In the genomic region with DNA sequence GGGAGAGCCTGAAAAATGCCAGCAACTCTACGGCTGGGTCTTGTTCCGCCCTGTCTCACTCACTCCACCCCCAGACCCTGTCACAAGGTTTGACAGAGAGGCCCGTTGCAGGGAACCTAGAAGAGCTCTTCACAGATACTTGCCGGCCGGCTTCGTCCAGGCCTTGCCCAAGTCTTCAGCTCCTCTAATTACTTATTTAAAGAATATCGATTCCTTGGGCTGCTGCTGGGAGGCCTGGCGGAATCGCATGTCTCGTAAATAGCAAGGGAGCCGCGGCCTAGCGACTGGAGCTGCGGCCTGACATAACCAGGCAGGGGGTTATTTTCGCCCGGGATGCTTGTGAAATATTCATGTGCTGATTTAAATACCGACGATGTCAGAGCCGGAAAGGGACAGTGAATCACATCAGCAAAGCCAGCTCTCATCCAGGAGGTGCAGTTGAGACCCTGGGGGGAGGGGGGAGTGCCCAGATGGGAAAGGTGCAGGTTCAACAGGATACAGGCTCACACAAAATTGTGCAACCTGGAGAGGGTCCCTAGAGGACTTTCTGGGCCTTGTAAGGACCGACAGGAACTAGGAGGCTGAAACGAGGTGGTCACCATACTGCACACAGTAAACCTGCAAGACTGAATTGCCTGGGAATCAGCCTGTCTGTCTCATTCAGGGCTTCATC, we compare ENCODE assay signal across 9 mouse cellular contexts. TPM values are rescaled to one million over a fixed set of nuclear protein-coding genes. Genes with fewer than 3 reads are reported as not detected.
A peak's percentile ranks its signal among the peaks of the same experiment; 100 is the strongest.
DNase-seq lines count a peak whose midpoint lies in the region; ATAC-seq and TF ChIP-seq lines count a peak whose summit lies in the region.
"Had no signal": no experiment of that assay in that cellular context is flagged by ENCODE, and none has a peak within 500 bp of the region (broad histone marks: within the 10 kb centered on the region; RNA-seq: fewer than 3 reads in every experiment).

No protein-coding gene starts in this region.

- no peaks in the 10 kb centered on the region for H3K9me3 ChIP-seq in heart, embryonic 11.5 days (replicated peaks; ENCODE audit: control insufficient read depth, low read length)
- no peaks in the 10 kb centered on the region for H3K9me3 ChIP-seq in hindbrain, postnatal 0 days (ENCODE audit: low read length)
- no peaks in the 10 kb centered on the region for H3K9me3 ChIP-seq in midbrain, embryonic 14.5 days (ENCODE audit: control insufficient read depth, low read length)

- TF ChIP-seq POLR2A in thymus, adult 2 months (IDR thresholded peaks at IDR 0.05; ENCODE audit: control insufficient read depth, extremely low read depth, insufficient read depth, low read length, poor library complexity) = no peak

- peak overlapping the region; percentile 43 for H3K4me2 ChIP-seq in heart, embryonic 11.5 days
- no peak overlapping the region for H3K4me2 ChIP-seq in hindbrain, postnatal 0 days (ENCODE audit: low read depth, low read length)
- H3K4me2 ChIP-seq in midbrain, embryonic 14.5 days (ENCODE audit: low read length) = peak overlapping the region; percentile 29

- peak overlapping the region; percentile 50; the same call in 1 of the 2 replicates for H3K9ac ChIP-seq in heart, embryonic 11.5 days (ENCODE audit: low read depth, low read length)
- H3K9ac ChIP-seq in hindbrain, postnatal 0 days (replicated peaks; ENCODE audit: low read length) = no peak overlapping the region; the same call in 1 of the 2 replicates
- peak overlapping the region; percentile 34 for H3K9ac ChIP-seq in midbrain, embryonic 14.5 days (replicated peaks; ENCODE audit: low read length)

- TF ChIP-seq CTCF in hindbrain, postnatal 0 days (IDR thresholded peaks at IDR 0.05; ENCODE audit: low read depth) = no peak
- TF ChIP-seq CTCF in thymus, adult 2 months (IDR thresholded peaks at IDR 0.05; ENCODE audit: borderline replicate concordance, control insufficient read depth, extremely low read depth, insufficient read depth, low read length, poor library complexity) = no peak

- H3K36me3 ChIP-seq in heart, embryonic 11.5 days (ENCODE audit: control insufficient read depth, insufficient read depth, low read length) = no peaks in the 10 kb centered on the region
- no peaks in the 10 kb centered on the region for H3K36me3 ChIP-seq in hindbrain, postnatal 0 days (ENCODE audit: insufficient read depth, low read length)
- no peaks in the 10 kb centered on the region for H3K36me3 ChIP-seq in midbrain, embryonic 14.5 days (ENCODE audit: control insufficient read depth, insufficient read depth, low read length)
- no peaks in the 10 kb centered on the region for H3K36me3 ChIP-seq in thymus, adult 2 months (ENCODE audit: control insufficient read depth, insufficient read depth, low read length)

- H3K27ac ChIP-seq in heart, embryonic 11.5 days (ENCODE audit: low read depth, low read length) = no peak overlapping the region
- H3K27ac ChIP-seq in hindbrain, postnatal 0 days = peak overlapping the region; percentile 22; the same call in 1 of the 2 replicates
- H3K27ac ChIP-seq in midbrain, embryonic 14.5 days (replicated peaks; ENCODE audit: low read depth, low read length) = peak overlapping the region; percentile 74
- no peak overlapping the region for H3K27ac ChIP-seq in thymus, adult 2 months (ENCODE audit: control insufficient read depth, insufficient read depth, low read length)

- no peak for ATAC-seq in heart, embryonic 11.5 days (replicated peaks; ENCODE audit: insufficient number of reproducible peaks, low FRiP score, low TSS enrichment)
- ATAC-seq in hindbrain, postnatal 0 days = peak; percentile 38; the same call in 1 of the 2 replicates
- ATAC-seq in midbrain, embryonic 14.5 days (ENCODE audit: low FRiP score, low TSS enrichment) = peak; percentile 35; the same call in 1 of the 2 replicates

- intact Hi-C loops in heart, postnatal 10 days (cut with DNase I) = no loop called here

- no peak overlapping the region for H3K4me3 ChIP-seq in heart, embryonic 11.5 days (ENCODE audit: low read depth, low read length)
- H3K4me3 ChIP-seq in hindbrain, postnatal 0 days (ENCODE audit: low read length) = no peak overlapping the region
- H3K4me3 ChIP-seq in midbrain, embryonic 14.5 days (replicated peaks; ENCODE audit: low read depth, low read length) = no peak overlapping the region
- no peak overlapping the region for H3K4me3 ChIP-seq in thymus, adult 2 months (ENCODE audit: control insufficient read depth, insufficient read depth, low read length)

- DNase-seq in heart, postnatal 10 days = no peak
- peak; percentile 39 for DNase-seq in embryo, embryonic 9.5 days (ENCODE audit: extremely low spot score)
- DNase-seq in hindbrain, postnatal 0 days (ENCODE audit: low spot score) = no peak
- peak; percentile 77 for DNase-seq in midbrain, embryonic 14.5 days
- DNase-seq in thymus, adult 2 months = no peak
- no peak for DNase-seq in urinary bladder, postnatal 25 days (ENCODE audit: low spot score)
- DNase-seq in layer of hippocampus, adult 9-11 months = no peak

- H3K4me1 ChIP-seq in heart, embryonic 11.5 days (ENCODE audit: control insufficient read depth, insufficient read depth, low read length) = peaks cover 14% of the 10 kb centered on the region
- H3K4me1 ChIP-seq in hindbrain, postnatal 0 days (ENCODE audit: insufficient read depth, low read length) = no peaks in the 10 kb centered on the region
- H3K4me1 ChIP-seq in midbrain, embryonic 14.5 days (ENCODE audit: control insufficient read depth, insufficient read depth, low read length) = peaks cover 14% of the 10 kb centered on the region
- H3K4me1 ChIP-seq in thymus, adult 2 months (replicated peaks; ENCODE audit: control insufficient read depth, insufficient read depth, low read length) = peaks cover 21% of the 10 kb centered on the region

- 12% methylated on average over 21 of the region's 21 CpGs for WGBS in heart, embryonic 11.5 days (ENCODE audit: insufficient replicate concordance)
- 12% methylated on average over 21 of the region's 21 CpGs for WGBS in hindbrain, postnatal 0 days
- 3% methylated on average over 21 of the region's 21 CpGs for WGBS in midbrain, embryonic 14.5 days
- 86% methylated on average over 21 of the region's 21 CpGs for WGBS in thymus, adult 2 months

- H3K27me3 ChIP-seq in heart, embryonic 11.5 days (ENCODE audit: control insufficient read depth, insufficient read depth, low read length) = peaks cover 2% of the 10 kb centered on the region; the same call in 1 of the 2 replicates
- no peaks in the 10 kb centered on the region for H3K27me3 ChIP-seq in hindbrain, postnatal 0 days (ENCODE audit: insufficient read depth, low read length)
- no peaks in the 10 kb centered on the region for H3K27me3 ChIP-seq in midbrain, embryonic 14.5 days (ENCODE audit: control insufficient read depth, insufficient read depth, low read length)
- H3K27me3 ChIP-seq in thymus, adult 2 months (ENCODE audit: control insufficient read depth, insufficient read depth, low read length) = no peaks in the 10 kb centered on the region

RNA-seq across cellular contexts. Expression of a gene that starts 17.6 kb away (rescaled TPM):
- polyA plus RNA-seq in heart, embryonic 11.5 days (2014; fragmentation: Nextera tagmentation; extraction: Ambion mirVana) = 6.1 and 6.5 TPM in 2 replicates
- total RNA-seq in heart, postnatal 10 days (2021) = 1 to 10 TPM in 1 of 2 experiments, under 1 TPM in 1; 0.96 to 1.7 TPM
- total RNA-seq in hindbrain, postnatal 0 days (2014; rRNA removed) = 10.9 and 20.1 TPM in 2 replicates
- polyA plus RNA-seq in hindbrain, postnatal 0 days (2015; fragmentation: Nextera tagmentation; extraction: Ambion mirVana) = 2.4 and 3.4 TPM in 2 replicates
- 3.5 and 5.8 TPM in 2 replicates for polyA plus RNA-seq in midbrain, embryonic 14.5 days (2014; fragmentation: Nextera tagmentation; extraction: Ambion mirVana)
- 0.17 and 0.38 TPM in 2 replicates for polyA plus RNA-seq in thymus, adult 2 months (2012; rRNA removed)
- total RNA-seq: common myeloid progenitor, adult 5-6 weeks had no signal

RNA-seq across cellular contexts. Expression of a gene that starts 54.8 kb away (rescaled TPM):
- 29.2 and 32.4 TPM in 2 replicates for polyA plus RNA-seq in heart, embryonic 11.5 days (2014; fragmentation: Nextera tagmentation; extraction: Ambion mirVana)
- total RNA-seq in heart, postnatal 10 days (2021) = 10 to 100 TPM; 22.7 to 23.7 TPM
- 49.6 and 85.0 TPM in 2 replicates for total RNA-seq in hindbrain, postnatal 0 days (2014; rRNA removed)
- polyA plus RNA-seq in hindbrain, postnatal 0 days (2015; fragmentation: Nextera tagmentation; extraction: Ambion mirVana) = 97.5 and 102 TPM in 2 replicates
- polyA plus RNA-seq in midbrain, embryonic 14.5 days (2014; fragmentation: Nextera tagmentation; extraction: Ambion mirVana) = 134 and 155 TPM in 2 replicates
- 10.6 and 12.7 TPM in 2 replicates for polyA plus RNA-seq in thymus, adult 2 months (2012; rRNA removed)

Comparison
In these comparisons a context has a peak if more than half of its experiments do, and no peak if none do; other contexts are left out.
1. H3K27ac ChIP-seq: peak in hindbrain, postnatal 0 days (single experiment) and midbrain, embryonic 14.5 days (single experiment); none in heart, embryonic 11.5 days (single experiment) and thymus, adult 2 months (single experiment).
2. DNase-seq: peak in embryo, embryonic 9.5 days (single experiment) and midbrain, embryonic 14.5 days (single experiment); none in heart, postnatal 10 days (0 of 2), hindbrain, postnatal 0 days (single experiment), thymus, adult 2 months (single experiment), urinary bladder, postnatal 25 days (single experiment) and layer of hippocampus, adult 9-11 months (single experiment).